Mouse (Mus musculus): Measurements from ENCODE around the gene Rtn2. TPM values are rescaled to one million over a fixed set of nuclear protein-coding genes. Genes with fewer than 3 reads are reported as not detected.

Rtn2 gene
- total RNA-seq, 1 experiment from 2014 or later, result not detected

- ATAC-seq (ENCODE audit: extremely low read depth, insufficient number of reproducible peaks, low FRiP score, poor library complexity, severe bottlenecking), result peak; percentile 79
Observed at GRCm38 (mm10) chr7:19265928-19266822, 16.2 kb upstream of the Rtn2 start.

GRCm38 (mm10) chr7:19267051-19267450 lies 15.4 kb upstream of the Rtn2 start:
- no peak for ATAC-seq (ENCODE audit: extremely low read depth, insufficient number of reproducible peaks, low FRiP score, poor library complexity, severe bottlenecking)

GRCm38 (mm10) chr7:19268993-19269681 lies 13.3 kb upstream of the Rtn2 start:
- no peak for ATAC-seq (ENCODE audit: extremely low read depth, insufficient number of reproducible peaks, low FRiP score, poor library complexity, severe bottlenecking)

GRCm38 (mm10) chr7:19269721-19270441 lies 12.5 kb upstream of the Rtn2 start:
- no peak for ATAC-seq (ENCODE audit: extremely low read depth, insufficient number of reproducible peaks, low FRiP score, poor library complexity, severe bottlenecking)

- no peak for ATAC-seq (ENCODE audit: extremely low read depth, insufficient number of reproducible peaks, low FRiP score, poor library complexity, severe bottlenecking)
Observed at GRCm38 (mm10) chr7:19270509-19271237, 11.8 kb upstream of the Rtn2 start.

- ATAC-seq (ENCODE audit: extremely low read depth, insufficient number of reproducible peaks, low FRiP score, poor library complexity, severe bottlenecking), result peak; percentile 53
Observed at GRCm38 (mm10) chr7:19271238-19272172, 10.9 kb upstream of the Rtn2 start, which contains the start of gene Vasp. TSS of gene Vasp (minus strand) at chr7:19271817.

- peak; percentile 59 for ATAC-seq (ENCODE audit: extremely low read depth, insufficient number of reproducible peaks, low FRiP score, poor library complexity, severe bottlenecking)
Observed at GRCm38 (mm10) chr7:19272173-19272764, 10.2 kb upstream of the Rtn2 start.

GRCm38 (mm10) chr7:19276253-19276652 lies 6.2 kb upstream of the Rtn2 start:
- ATAC-seq (ENCODE audit: extremely low read depth, insufficient number of reproducible peaks, low FRiP score, poor library complexity, severe bottlenecking), result no peak

- ATAC-seq (ENCODE audit: extremely low read depth, insufficient number of reproducible peaks, low FRiP score, poor library complexity, severe bottlenecking), result no peak
Observed at GRCm38 (mm10) chr7:19279052-19279451, 3.4 kb upstream of the Rtn2 start.

GRCm38 (mm10) chr7:19279581-19280114 lies 2.8 kb upstream of the Rtn2 start, which contains the start of gene Ppm1n:
TSS of gene Ppm1n (minus strand) at chr7:19280064.
- no peak for ATAC-seq (ENCODE audit: extremely low read depth, insufficient number of reproducible peaks, low FRiP score, poor library complexity, severe bottlenecking)

- peak; percentile 47 for ATAC-seq (ENCODE audit: extremely low read depth, insufficient number of reproducible peaks, low FRiP score, poor library complexity, severe bottlenecking)
Observed at GRCm38 (mm10) chr7:19281680-19282304, 632 bp upstream of the Rtn2 start.

GRCm38 (mm10) chr7:19282791-19283405 lies 474 bp downstream of the Rtn2 start:
- 0 out of 2 replicates have a peak, but pooled peaks have one; percentile 20 for ATAC-seq (ENCODE audit: extremely low read depth, insufficient number of reproducible peaks, low FRiP score, poor library complexity, severe bottlenecking)

- no peak for ATAC-seq (ENCODE audit: extremely low read depth, insufficient number of reproducible peaks, low FRiP score, poor library complexity, severe bottlenecking)
Observed at GRCm38 (mm10) chr7:19283406-19283804, 981 bp downstream of the Rtn2 start.

- ATAC-seq (ENCODE audit: extremely low read depth, insufficient number of reproducible peaks, low FRiP score, poor library complexity, severe bottlenecking), result peak; percentile 34; the same call in 1 of the 2 replicates
Observed at GRCm38 (mm10) chr7:19284763-19285162, 2.3 kb downstream of the Rtn2 start.

GRCm38 (mm10) chr7:19290969-19291596 lies 8.7 kb downstream of the Rtn2 start:
- no peak for ATAC-seq (ENCODE audit: extremely low read depth, insufficient number of reproducible peaks, low FRiP score, poor library complexity, severe bottlenecking)

Measured in neutrophil, adult 5-6 weeks (primary cell).